Mouse (Mus musculus): ENCODE results near the gene Nampt. TPM values are rescaled to one million over a fixed set of nuclear protein-coding genes. Genes with fewer than 3 reads are reported as not detected.

Nampt gene
- polyA plus RNA-seq, 2 experiments, result 15.8 to 18.4 TPM

GRCm38 (mm10) chr12:32897199-32898120 is 78.1 kb downstream of the Nampt start:
- Histone ChIP-seq H3K4me2 (replicated peaks; ENCODE audit: low read depth, low read length, severe bottlenecking) (no peak overlapping the region), H3K4me3 (replicated peaks; ENCODE audit: low read length) (no peak overlapping the region), H3K9me3 (ENCODE audit: control insufficient read depth, low read length) (no peaks in the 10 kb centered on the region), H3K9ac (ENCODE audit: low read depth, low read length, severe bottlenecking) (no peak overlapping the region), H3K27ac (replicated peaks; ENCODE audit: low read depth, low read length) (no peak overlapping the region), H3K27me3 (ENCODE audit: control insufficient read depth, insufficient read depth, low read length) (no peaks in the 10 kb centered on the region), H3K4me1 (ENCODE audit: control insufficient read depth, insufficient read depth, low read length) (no peaks in the 10 kb centered on the region), H3K36me3 (ENCODE audit: control insufficient read depth, insufficient read depth, low read length) (no peaks in the 10 kb centered on the region)
- ATAC-seq (ENCODE audit: low FRiP score, low read depth) (peak; percentile 76; the same call in 1 of the 2 replicates), DNase-seq (ENCODE audit: low spot score) (peak; percentile 86)
- WGBS, result 47% methylated on average over 13 of the region's 13 CpGs
- no peak for TF ChIP-seq POLR2A (IDR thresholded peaks at IDR 0.05; ENCODE audit: borderline replicate concordance, extremely low read depth, insufficient read depth, insufficient read length)

GRCm38 (mm10) chr12:32901005-32901404 is 81.7 kb downstream of the Nampt start:
- H3K36me3 ChIP-seq (ENCODE audit: control insufficient read depth, insufficient read depth, low read length), result no peaks in the 10 kb centered on the region
- no peaks in the 10 kb centered on the region for H3K27me3 ChIP-seq (ENCODE audit: control insufficient read depth, insufficient read depth, low read length)
- no peaks in the 10 kb centered on the region for H3K9me3 ChIP-seq (ENCODE audit: control insufficient read depth, low read length)
- no peak for DNase-seq (ENCODE audit: low spot score)
- no peak overlapping the region for H3K9ac ChIP-seq (ENCODE audit: low read depth, low read length, severe bottlenecking)
- no peaks in the 10 kb centered on the region for H3K4me1 ChIP-seq (ENCODE audit: control insufficient read depth, insufficient read depth, low read length)
- WGBS, result 72% methylated on average over 3 of the region's 3 CpGs
- no peak overlapping the region for H3K4me3 ChIP-seq (replicated peaks; ENCODE audit: low read length)
- H3K27ac ChIP-seq (replicated peaks; ENCODE audit: low read depth, low read length), result no peak overlapping the region
- H3K4me2 ChIP-seq (replicated peaks; ENCODE audit: low read depth, low read length, severe bottlenecking), result no peak overlapping the region
- ATAC-seq (ENCODE audit: low FRiP score, low read depth), result no peak
- no peak for TF ChIP-seq POLR2A (IDR thresholded peaks at IDR 0.05; ENCODE audit: borderline replicate concordance, extremely low read depth, insufficient read depth, insufficient read length)

Other genes with a start within 250 kb of the Nampt start
- gene Sypl, start 134.3 kb downstream of the Nampt start, polyA plus RNA-seq (2012; rRNA removed), result 53.3 and 54.1 TPM in 2 replicates
- gene Sypl, start 134.3 kb downstream of the Nampt start, polyA plus RNA-seq (2014; fragmentation: Nextera tagmentation; extraction: Ambion mirVana), result 97.6 and 104 TPM in 2 replicates